Mouse (Mus musculus) ES-Bruce4 (cell line): Measurements from ENCODE around the gene Stxbp2.

Source experiments
- CTCF ChIP-seq: IDR thresholded peaks from one replicate; pipeline ENCODE4 v1.8.1; 2011; ENCODE audit warnings: low read depth, low read length
- EP300 ChIP-seq: IDR thresholded peaks from 2 replicates; pipeline ENCODE4 v1.6.1; 2011; ENCODE audit warnings: low read depth, low read length; ENCODE audit not compliant: insufficient read depth
- POLR2A ChIP-seq: IDR thresholded peaks from one replicate; pipeline ENCODE4 v1.8.1; 2011; ENCODE audit warnings: low read length; ENCODE audit not compliant: insufficient read depth

GRCm38 (mm10) chr8:3683408-3684176, 52.8 kb downstream of the Stxbp2 start:
- TF ChIP-seq CTCF (no peak), POLR2A (no peak), EP300 (no peak)
